Mouse (Mus musculus) cerebellum, adult 2 months (tissue): ENCODE data around the gene Nfkbil1.

ENCODE experiments used
- CTCF ChIP-seq: fragments of 200-500 bp; IDR thresholded peaks from 2 replicates; pipeline ENCODE4 v1.5.1; 2011; ENCODE audit warnings: low read depth, mild to moderate bottlenecking, control low read depth, low read length, moderate library complexity, borderline replicate concordance; ENCODE audit not compliant: insufficient read depth
- POLR2A ChIP-seq: fragments of 200-500 bp; IDR thresholded peaks from 2 replicates; pipeline ENCODE4 v1.6.1; 2011; ENCODE audit warnings: low read length, control low read depth, borderline replicate concordance; ENCODE audit not compliant: insufficient read depth

DNA sequence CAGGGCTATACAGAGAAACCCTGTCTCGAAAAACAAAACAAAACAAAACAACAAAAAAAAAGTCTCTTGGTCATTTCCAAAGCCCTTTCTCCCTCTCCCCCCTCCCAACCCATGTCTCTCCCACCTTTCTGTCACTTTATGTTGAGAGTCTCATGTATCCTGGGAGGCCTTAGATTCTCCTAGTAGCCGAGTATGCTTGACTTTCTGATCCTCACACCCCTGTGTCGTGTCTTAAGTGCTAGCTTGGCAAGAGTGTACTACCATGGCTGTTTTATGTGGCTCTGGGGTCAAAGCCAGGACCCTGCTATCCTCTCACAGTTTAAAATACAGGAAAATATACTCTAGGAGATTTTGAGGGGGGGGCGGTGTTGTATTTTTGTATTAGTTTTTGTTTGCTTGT lies 48.2 kb downstream of the Nfkbil1 start:
- TF ChIP-seq POLR2A (no peak), CTCF (no peak)
